Mouse (Mus musculus) layer of hippocampus, postnatal 36 days (tissue): ENCODE results near the gene Cd81. TPM values are rescaled to one million over a fixed set of nuclear protein-coding genes. Genes with fewer than 3 reads are reported as not detected.

ENCODE experiments used
- DNase-seq, 2 experiments: peaks; one replicate each; pipeline ENCODE4 v3.0.0; 2022
- total RNA-seq, 2 experiments: library from RNA; stranded (reverse); gene quantifications; 2 replicates each; pipeline ENCODE4 v1.2.3; 2021

The Cd81 gene
- total RNA-seq, 2 experiments from 2014 or later: 441 to 447 TPM

- DNase-seq: no peak
Observed at GRCm38 (mm10) chr7:143021356-143022164, 31.0 kb upstream of the Cd81 start.

GRCm38 (mm10) chr7:143023499-143023898 lies 29.0 kb upstream of the Cd81 start:
- no peak for DNase-seq

GRCm38 (mm10) chr7:143024293-143024692 lies 28.2 kb upstream of the Cd81 start:
- no peak for DNase-seq

DNA sequence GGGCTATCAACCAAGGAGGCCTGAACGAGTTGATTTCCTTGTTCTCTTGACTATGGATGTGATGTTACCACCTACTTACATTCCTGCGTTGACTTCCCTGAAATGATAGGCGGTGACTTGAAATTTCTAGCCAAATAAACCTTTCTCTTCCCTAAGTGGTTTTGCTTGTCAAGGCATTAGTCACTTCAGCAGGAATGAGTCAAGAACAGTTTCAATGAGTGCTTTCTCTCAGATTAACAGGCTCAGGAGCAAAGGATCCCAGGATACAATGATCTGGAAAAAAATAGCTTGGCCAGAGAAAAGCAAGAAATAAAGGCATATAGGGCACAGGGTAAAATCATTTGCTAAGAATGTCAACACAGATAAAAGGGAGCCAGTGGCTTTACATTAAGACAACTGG lies 27.0 kb upstream of the Cd81 start:
- no peak for DNase-seq

DNA sequence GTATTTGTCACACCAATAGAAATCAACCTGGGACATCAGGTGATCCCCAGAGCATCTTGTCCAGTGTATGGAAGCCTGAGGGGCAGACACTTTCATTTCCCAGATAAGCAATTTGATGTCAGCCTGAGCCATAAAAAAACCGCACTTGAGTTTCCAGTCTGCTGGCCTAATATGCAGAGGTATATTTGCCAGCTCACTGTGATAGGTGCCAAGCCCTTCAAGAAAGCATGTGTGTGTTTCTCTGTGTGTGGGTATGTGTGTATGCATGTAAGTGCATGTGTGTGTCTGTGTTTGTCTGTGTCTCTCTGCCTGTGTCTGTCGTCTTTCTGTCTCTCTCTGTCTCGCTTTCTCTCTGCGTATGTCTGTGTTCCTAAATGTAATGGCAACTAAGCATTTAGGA lies 25.3 kb upstream of the Cd81 start:
- DNase-seq: no peak

- DNase-seq: no peak
Observed at GRCm38 (mm10) chr7:143031816-143032215, 20.7 kb upstream of the Cd81 start.

DNA sequence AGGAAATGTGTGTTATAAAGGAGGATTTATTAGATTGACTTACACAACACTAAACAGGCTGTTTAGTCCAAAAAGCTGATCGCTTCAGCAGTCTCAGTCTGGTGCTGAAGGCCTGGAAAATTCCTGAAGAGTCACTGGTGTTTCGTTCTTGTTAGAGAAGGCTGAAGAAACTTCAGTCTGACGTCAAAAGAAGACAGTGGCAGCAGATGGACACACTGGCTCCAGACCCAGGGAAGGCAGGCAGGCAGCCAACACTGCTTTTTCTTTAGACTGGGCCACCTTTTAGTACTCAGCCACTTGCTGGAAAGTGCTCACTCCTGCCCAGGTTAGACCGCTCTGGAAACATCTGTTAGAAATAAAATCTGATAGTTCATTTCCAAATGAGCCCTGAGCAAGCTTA lies 19.0 kb upstream of the Cd81 start:
- no peak for DNase-seq

GRCm38 (mm10) chr7:143034112-143034511 lies 18.4 kb upstream of the Cd81 start:
- no peak for DNase-seq

GRCm38 (mm10) chr7:143034519-143035450 lies 17.8 kb upstream of the Cd81 start:
- DNase-seq: no peak

DNA sequence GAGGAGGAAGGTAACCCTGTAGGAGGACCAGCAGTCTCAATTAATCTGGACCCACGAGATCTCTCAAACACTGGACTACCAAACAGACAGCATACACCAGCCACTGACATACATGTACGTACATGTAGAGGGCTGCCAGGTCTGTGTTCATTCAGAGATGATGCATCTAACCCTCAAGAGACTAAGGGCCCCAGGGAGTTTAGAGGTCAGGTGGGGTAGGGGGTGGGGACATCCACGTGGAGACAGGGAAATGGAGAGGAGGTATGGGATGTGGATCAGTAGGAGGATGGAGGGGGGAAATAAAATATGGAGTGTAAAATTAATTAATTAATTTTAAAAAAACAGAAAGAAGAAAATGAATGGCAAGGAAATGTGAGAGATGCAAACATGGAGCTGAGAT lies 15.8 kb upstream of the Cd81 start:
- no peak for DNase-seq

DNA sequence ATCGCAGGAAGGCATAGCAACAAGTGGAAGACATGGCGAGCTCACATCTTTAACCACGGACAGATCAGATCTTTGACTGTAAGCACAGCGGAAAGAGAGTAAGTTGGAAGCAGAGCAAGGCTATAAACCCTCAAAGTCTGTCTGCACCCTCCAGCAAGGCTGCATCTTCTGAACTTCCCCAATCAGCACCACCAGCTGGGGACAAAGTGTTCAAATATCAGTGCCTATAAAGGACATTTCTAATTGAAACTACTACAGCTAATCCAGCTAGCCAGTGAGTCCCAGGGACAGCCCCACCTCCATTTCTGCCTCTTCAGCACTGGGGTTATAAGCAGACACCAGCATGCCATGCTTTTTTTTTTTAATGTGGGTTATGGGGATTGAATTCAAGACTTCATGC lies 15.2 kb upstream of the Cd81 start:
- no peak for DNase-seq

DNA sequence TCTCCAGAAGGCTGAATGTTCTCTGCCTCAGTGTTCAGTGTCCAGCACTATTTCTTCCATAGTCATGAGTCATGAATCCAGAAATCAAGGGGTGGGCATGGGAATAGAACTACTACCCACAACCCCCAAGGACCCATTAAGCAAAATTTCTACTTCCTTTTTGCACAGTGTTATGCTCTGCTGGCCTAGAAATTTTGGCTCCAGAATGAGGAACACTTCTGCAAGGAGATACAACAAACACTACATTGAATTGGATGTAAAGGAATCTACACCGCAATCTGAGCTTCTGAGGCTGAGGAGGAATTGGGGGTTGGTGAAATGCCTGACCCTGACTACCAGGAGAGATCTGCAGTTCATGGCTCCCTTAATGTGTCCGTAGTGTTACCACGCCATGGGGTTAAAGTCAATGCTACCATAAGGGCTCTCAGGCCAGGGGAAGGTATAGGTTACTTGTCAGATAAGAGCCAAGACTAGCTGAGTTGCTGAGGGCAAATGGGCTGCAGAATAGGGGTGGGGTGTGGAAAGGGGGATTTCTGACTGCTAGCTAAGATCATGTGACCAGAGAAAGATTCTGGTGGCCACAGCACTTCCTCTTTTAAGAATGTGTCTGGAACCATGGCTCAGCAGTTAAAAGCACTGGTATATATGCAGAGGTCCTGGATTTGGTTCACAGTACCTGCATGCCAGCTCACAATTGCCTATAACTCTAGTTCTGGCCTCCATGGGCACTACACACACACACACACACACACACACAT lies 14.2 kb upstream of the Cd81 start:
- DNase-seq: no peak

- no peak for DNase-seq
Observed at GRCm38 (mm10) chr7:143040561-143040960, 12.0 kb upstream of the Cd81 start.

DNA sequence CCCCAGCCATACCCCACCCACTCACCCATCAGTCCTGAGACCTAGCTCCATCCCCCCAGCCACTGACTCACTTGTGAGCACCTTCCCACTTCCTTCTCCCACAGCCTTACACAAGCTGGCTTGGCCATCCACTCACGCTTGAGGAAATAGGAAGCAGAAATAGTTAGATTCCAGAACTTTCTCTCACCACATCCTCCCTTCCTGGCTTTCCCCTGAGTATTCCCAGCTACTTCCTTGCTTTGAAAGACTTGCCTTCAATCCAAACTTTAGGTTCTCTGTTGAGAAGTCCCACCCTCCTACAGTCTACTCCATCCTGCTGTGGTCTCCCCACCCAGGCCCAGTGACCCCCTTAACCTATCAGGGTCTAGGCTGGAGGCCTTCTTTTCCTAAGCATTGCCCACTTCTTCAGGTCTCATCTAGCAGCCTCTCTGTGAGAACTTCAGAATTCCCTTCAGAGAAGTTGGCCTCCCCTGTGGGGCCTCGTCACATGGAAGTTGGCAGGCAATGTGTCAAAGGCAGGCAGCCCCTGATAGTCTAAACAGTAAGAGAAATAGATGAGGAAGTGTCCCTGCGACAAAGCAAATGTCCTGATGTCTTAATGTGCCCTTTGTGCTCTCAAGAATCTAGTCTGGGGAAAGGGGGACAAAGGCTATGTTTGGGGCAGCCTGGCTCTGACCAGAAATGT lies 11.3 kb upstream of the Cd81 start:
- DNase-seq: no peak

GRCm38 (mm10) chr7:143042089-143042488 lies 10.4 kb upstream of the Cd81 start:
- no peak for DNase-seq

DNA sequence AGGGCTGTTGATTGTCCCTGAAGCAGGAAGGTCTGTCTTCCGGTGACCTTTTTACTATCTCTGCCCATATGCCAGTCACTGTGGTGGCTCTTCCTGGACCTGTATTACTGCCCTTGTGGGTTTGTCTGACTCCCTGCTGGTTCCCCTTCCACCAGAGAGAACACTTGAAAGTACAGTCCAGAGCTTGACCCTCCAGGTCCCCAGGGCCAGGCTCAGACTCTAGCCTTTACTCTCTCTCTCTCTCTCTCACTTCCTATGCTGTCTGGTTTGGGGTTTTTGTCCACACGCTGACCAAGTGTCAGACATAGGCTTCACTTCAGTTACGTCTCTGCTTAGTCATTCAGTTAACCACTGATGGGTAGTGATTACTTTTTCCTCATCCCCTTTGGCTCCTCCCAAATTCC lies 9.6 kb upstream of the Cd81 start:
- no peak for DNase-seq

GRCm38 (mm10) chr7:143044049-143044825 lies 8.3 kb upstream of the Cd81 start:
- DNase-seq: no peak

DNA sequence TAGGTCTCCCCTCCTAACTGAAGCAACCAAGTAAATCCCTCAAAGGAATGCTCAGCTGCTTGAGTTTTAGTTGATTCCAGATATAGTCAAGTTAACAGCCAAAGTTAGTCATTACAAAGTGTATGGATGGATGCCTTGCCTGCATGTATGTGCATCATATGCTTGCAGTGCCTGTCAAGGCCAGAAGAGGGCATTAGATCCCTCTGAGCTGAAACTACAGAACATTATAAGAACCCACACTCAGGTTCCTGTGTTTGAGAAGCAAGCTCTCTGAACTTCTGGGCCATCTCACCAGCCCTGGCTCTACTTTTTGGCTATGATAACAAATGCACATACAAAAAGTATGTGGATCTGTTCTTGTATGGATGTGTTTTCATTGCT lies 7.7 kb upstream of the Cd81 start:
- DNase-seq: no peak

- DNase-seq: no peak
Observed at GRCm38 (mm10) chr7:143046358-143046757, 6.2 kb upstream of the Cd81 start.

DNA sequence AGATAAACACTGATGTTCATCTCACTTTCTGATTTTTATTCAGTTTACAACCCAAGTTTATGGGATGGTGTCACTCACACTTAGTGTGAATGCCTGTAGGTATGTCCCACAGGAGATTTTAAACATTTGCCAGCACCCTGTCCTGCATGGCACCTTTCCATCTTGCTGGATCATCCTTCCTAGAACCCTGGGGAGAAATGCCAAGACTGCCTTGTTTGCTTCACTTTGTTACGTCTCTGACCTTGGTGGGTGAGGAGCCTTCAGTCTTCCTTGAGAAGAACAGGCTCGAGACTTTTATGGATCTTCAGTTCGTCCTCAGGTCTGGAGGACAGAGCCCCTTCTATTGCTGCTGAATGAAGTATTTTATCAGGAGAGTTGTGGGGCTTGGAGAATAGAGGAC lies 3.2 kb upstream of the Cd81 start:
- no peak for DNase-seq
